ENCODE assay signal across 28 mouse cellular contexts in genomic region chr13:30695232-30695631, GRCm38 (mm10). TPM values are rescaled to one million over a fixed set of nuclear protein-coding genes. Genes with fewer than 3 reads are reported as not detected.
A peak's percentile ranks its signal among the peaks of the same experiment; 100 is the strongest.
DNase-seq lines count a peak whose midpoint lies in the region; ATAC-seq and TF ChIP-seq lines count a peak whose summit lies in the region.
"Had no signal": no experiment of that assay in that cellular context is flagged by ENCODE, and none has a peak within 500 bp of the region (broad histone marks: within the 10 kb centered on the region; RNA-seq: fewer than 3 reads in every experiment).

No protein-coding gene starts in this region.

- in situ Hi-C loops in CH12.LX (cut with MboI; ENCODE audit: low pct_ligation_motif_present, low pct_unique_long_range_greater_than_20kb, low sequenced_read_pairs), result no loop called here

- no peak overlapping the region for H3K4me2 ChIP-seq in CH12.LX (ENCODE audit: insufficient read depth, low read depth, poor library complexity, severe bottlenecking)
- H3K4me2 ChIP-seq: embryonic facial prominence, embryonic 12.5 days; kidney, embryonic 15.5 days; liver, embryonic 13.5 days; neural tube, embryonic 15.5 days had no signal

- no peak for TF ChIP-seq EP300 in CH12.LX (IDR thresholded peaks at IDR 0.05; ENCODE audit: low read length)

- dilution Hi-C loops in CH12.LX (cut with MboI; ENCODE audit: extremely low pct_ligation_motif_present, extremely low pct_unique_long_range_greater_than_20kb, low sequenced_read_pairs), result no loop called here

- no peak for TF ChIP-seq CTCF in CH12.LX (conservative IDR thresholded peaks at IDR 0.05 in 1 of 2, IDR thresholded peaks at IDR 0.05 in 1 of 2; ENCODE audit: low read depth in 2 of 2, low read length in 2 of 2)

- H3K27ac ChIP-seq in CH12.LX (ENCODE audit: insufficient read depth, low read depth), result no peak overlapping the region
- H3K27ac ChIP-seq: embryonic facial prominence, embryonic 12.5 days; kidney, embryonic 15.5 days; layer of hippocampus, adult 2 months; liver, embryonic 13.5 days; neural tube, embryonic 15.5 days had no signal

- H3K79me2 ChIP-seq in CH12.LX (replicated peaks; ENCODE audit: control insufficient read depth, extremely low read depth, insufficient read depth, poor library complexity, severe bottlenecking), result no peaks in the 10 kb centered on the region

- no peak for TF ChIP-seq RAD21 in CH12.LX (IDR thresholded peaks at IDR 0.05; ENCODE audit: low read depth, low read length)

- H3K36me3 ChIP-seq in CH12.LX (replicated peaks in 1 of 2; ENCODE audit: control insufficient read depth in 1 of 2, insufficient read depth in 1 of 2, low read length in 1 of 2), result peaks cover 14 to 37% of the 10 kb centered on the region in 2 experiments
- H3K36me3 ChIP-seq: embryonic facial prominence, embryonic 12.5 days; kidney, embryonic 15.5 days; liver, embryonic 13.5 days had no signal

- H3K9ac ChIP-seq in CH12.LX (ENCODE audit: insufficient read depth, low read depth), result no peak overlapping the region
- H3K9ac ChIP-seq: embryonic facial prominence, embryonic 12.5 days; forebrain, postnatal 0 days; kidney, embryonic 15.5 days; liver, embryonic 13.5 days; neural tube, embryonic 15.5 days had no signal

- ATAC-seq in erythroid progenitor cell, adult 5-6 weeks (replicated peaks; ENCODE audit: low FRiP score, poor library complexity, severe bottlenecking), result no peak
- no peak for ATAC-seq in frontal cortex, adult (ENCODE audit: low TSS enrichment)
- ATAC-seq: forebrain, postnatal 0 days; hindbrain, embryonic 16.5 days had no signal

- H3K4me3 ChIP-seq in CH12.LX (replicated peaks in 1 of 3; ENCODE audit: low read depth in 2 of 3, low read length in 2 of 3, poor library complexity in 1 of 3), result no peak overlapping the region
- H3K4me3 ChIP-seq: embryonic facial prominence, embryonic 12.5 days; kidney, embryonic 15.5 days; layer of hippocampus, adult 2 months; liver, embryonic 13.5 days; neural tube, embryonic 15.5 days had no signal

- H3K27me3 ChIP-seq in CH12.LX (replicated peaks), result no peaks in the 10 kb centered on the region
- H3K27me3 ChIP-seq: embryonic facial prominence, embryonic 12.5 days; kidney, embryonic 15.5 days; liver, embryonic 13.5 days; neural tube, embryonic 15.5 days had no signal

- DNase-seq in gastrocnemius, adult 18-20 months (ENCODE audit: low spot score), result peak; percentile 52
- DNase-seq in gastrocnemius, postnatal 4 days (ENCODE audit: low spot score in 2 of 2), result no peak
- no peak for DNase-seq in CH12.LX (ENCODE audit: extremely low read depth)
- DNase-seq in fat pad, adult 2 months (ENCODE audit: extremely low read depth, low read depth, low spot score), result peak; percentile 57
- DNase-seq in thymus, postnatal 4 days, result no peak
- DNase-seq: cerebellum, adult 11-12 months; cerebellum, adult 9-11 months; embryo, embryonic 11 days; forebrain, postnatal 0 days; gastrocnemius, postnatal 36 days; heart, postnatal 14 days; kidney, adult 18-20 months; kidney, postnatal 25 days; left cerebral cortex, postnatal 4 days; liver, embryonic 13.5 days; lung, adult 2 months; lung, postnatal 10 days; midbrain, embryonic 14.5 days; right cerebral cortex, postnatal 25 days; spleen, adult 18-20 months; thymus, postnatal 25 days had no signal

- TF ChIP-seq POLR2A in CH12.LX (IDR thresholded peaks at IDR 0.05; ENCODE audit: low read depth, low read length), result no peak

- H3K4me1 ChIP-seq in CH12.LX (ENCODE audit: control insufficient read depth in 1 of 2, insufficient read depth in 2 of 2), result peaks cover 28 to 66% of the 10 kb centered on the region in 2 experiments
- H3K4me1 ChIP-seq: embryonic facial prominence, embryonic 12.5 days; kidney, embryonic 15.5 days; liver, embryonic 13.5 days; neural tube, embryonic 15.5 days had no signal

- H3K9me3 ChIP-seq in CH12.LX (replicated peaks; ENCODE audit: low read length), result no peaks in the 10 kb centered on the region
- H3K9me3 ChIP-seq: embryonic facial prominence, embryonic 12.5 days; kidney, embryonic 15.5 days; liver, embryonic 13.5 days; neural tube, embryonic 15.5 days had no signal

TF ChIP-seq in CH12.LX, 34 proteins besides CTCF, POLR2A, EP300 and RAD21:
- TF ChIP-seq MXI1 (IDR thresholded peaks at IDR 0.05; ENCODE audit: low read depth, low read length) (no peak), SIN3A (IDR thresholded peaks at IDR 0.05; ENCODE audit: low read length) (0 out of 2 replicates have a peak, but pooled peaks have one; percentile 25), ZNF384 (IDR thresholded peaks at IDR 0.05; ENCODE audit: low read depth, low read length) (peak; percentile 87)

RNA-seq across cellular contexts. Expression of gene Dusp22, which starts 35.4 kb away (rescaled TPM):
- total RNA-seq in gastrocnemius, adult 18-20 months (2021), result 10 to 100 TPM; 46.9 to 47.9 TPM
- 10 to 100 TPM; 57.3 to 61.6 TPM for total RNA-seq in gastrocnemius, postnatal 4 days (2021)
- total RNA-seq in CH12.LX (2012; rRNA removed), result 22.5 and 25.5 TPM in 2 replicates
- 28.7 and 29.8 TPM in 2 replicates for total RNA-seq in CH12.LX (2014; rRNA removed)
- polyA plus RNA-seq in CH12.LX (2012; ENCODE audit: insufficient read length, low read depth), result 18.0 and 18.5 TPM in 2 replicates
- 8.3 and 10.5 TPM in 2 replicates for total RNA-seq in erythroid progenitor cell, adult 5-6 weeks (2015; ENCODE audit: low replicate concordance)
- 3.1 TPM in 1 of 2 replicates, not detected in the other for total RNA-seq in erythroid progenitor cell, adult 5-6 weeks (2017; ENCODE audit: low replicate concordance)

RNA-seq across cellular contexts. Expression of gene Irf4, which starts 53.8 kb away (rescaled TPM):
- 1 to 10 TPM in 1 of 2 experiments, under 1 TPM in 1; 0.52 to 1.6 TPM for total RNA-seq in gastrocnemius, adult 18-20 months (2021)
- 1 to 10 TPM; 1.2 to 2.0 TPM for total RNA-seq in gastrocnemius, postnatal 4 days (2021)
- total RNA-seq in CH12.LX (2012; rRNA removed) (115 and 138 TPM in 2 replicates), CH12.LX (2014; rRNA removed) (122 and 142 TPM in 2 replicates)
- polyA plus RNA-seq in CH12.LX (2012; ENCODE audit: insufficient read length, low read depth), result 74.5 and 81.7 TPM in 2 replicates
- total RNA-seq in erythroid progenitor cell, adult 5-6 weeks (2015; ENCODE audit: low replicate concordance), result 8.6 and 11.3 TPM in 2 replicates
- total RNA-seq in erythroid progenitor cell, adult 5-6 weeks (2017; ENCODE audit: low replicate concordance), result 5.1 TPM in 2 replicates

Comparison
In these comparisons a context has a peak if more than half of its experiments do, and no peak if none do; other contexts are left out.
1. DNase-seq: peak in gastrocnemius, adult 18-20 months (single experiment) and fat pad, adult 2 months (single experiment); none in gastrocnemius, postnatal 4 days (0 of 2), CH12.LX (single experiment) and thymus, postnatal 4 days (single experiment).
2. RNA of gene Irf4, which starts 53.8 kb away (total RNA-seq): 115 to 142 TPM in CH12.LX; 5.1 to 11.3 TPM in erythroid progenitor cell, adult 5-6 weeks, 1.2 to 2.0 TPM in gastrocnemius, postnatal 4 days and 0.52 to 1.6 TPM in gastrocnemius, adult 18-20 months; every median in the first group is over 4 times any median in the second.